Comparison of ENCODE assay signal across 10 mouse cellular contexts in genomic region chr10:117436308-117436874, GRCm38 (mm10). TPM values are rescaled to one million over a fixed set of nuclear protein-coding genes. Genes with fewer than 3 reads are reported as not detected.
DNase-seq lines count a peak whose midpoint lies in the region; ATAC-seq and TF ChIP-seq lines count a peak whose summit lies in the region.
"Had no signal": no experiment of that assay in that cellular context is flagged by ENCODE, and none has a peak within 500 bp of the region (broad histone marks: within the 10 kb centered on the region; RNA-seq: fewer than 3 reads in every experiment).

No protein-coding gene starts in this region.

- H3K4me2 ChIP-seq in heart, embryonic 13.5 days, result peak overlapping the region; percentile 23; the same call in 1 of the 2 replicates
- no peak overlapping the region; the same call in 1 of the 2 replicates for H3K4me2 ChIP-seq in lung, postnatal 0 days (replicated peaks; ENCODE audit: low read depth, low read length)
- H3K4me2 ChIP-seq in limb, embryonic 15.5 days, result peak overlapping the region; percentile 38

- no peak for DNase-seq in heart, postnatal 4 days
- DNase-seq in lung, postnatal 0 days (ENCODE audit: low spot score), result peak; percentile 4
- no peak for DNase-seq in lung, postnatal 36 days
- DNase-seq in MN1 (ENCODE audit: low spot score), result peak; percentile 62
- no peak for DNase-seq in cerebellum, adult 2 months
- DNase-seq in adrenal gland, postnatal 25 days, result no peak

- TF ChIP-seq POLR2A in cerebellum, adult 2 months (IDR thresholded peaks at IDR 0.05; ENCODE audit: borderline replicate concordance, insufficient read depth, low read length), result no peak

- no peak overlapping the region for H3K27ac ChIP-seq in heart, embryonic 13.5 days (replicated peaks)
- no peak overlapping the region for H3K27ac ChIP-seq in lung, postnatal 0 days (ENCODE audit: low read length)
- H3K27ac ChIP-seq in limb, embryonic 15.5 days, result no peak overlapping the region
- H3K27ac ChIP-seq in cerebellum, adult 2 months (ENCODE audit: insufficient read depth, low read length), result no peak overlapping the region
- H3K27ac ChIP-seq: neural tube, embryonic 15.5 days had no signal

- peaks cover 3% of the 10 kb centered on the region; the same call in 1 of the 2 replicates for H3K9me3 ChIP-seq in heart, embryonic 13.5 days
- H3K9me3 ChIP-seq in lung, postnatal 0 days (ENCODE audit: low read length), result no peaks in the 10 kb centered on the region
- no peaks in the 10 kb centered on the region for H3K9me3 ChIP-seq in limb, embryonic 15.5 days
- H3K9me3 ChIP-seq: hindbrain, embryonic 10.5 days; neural tube, embryonic 15.5 days had no signal

- H3K4me1 ChIP-seq in heart, embryonic 13.5 days, result peaks cover 19% of the 10 kb centered on the region
- no peaks in the 10 kb centered on the region for H3K4me1 ChIP-seq in lung, postnatal 0 days (ENCODE audit: insufficient read depth, low read depth, low read length)
- peaks cover 31% of the 10 kb centered on the region for H3K4me1 ChIP-seq in limb, embryonic 15.5 days
- peaks cover 2% of the 10 kb centered on the region; the same call in 1 of the 2 replicates for H3K4me1 ChIP-seq in cerebellum, adult 2 months (ENCODE audit: control insufficient read depth, insufficient read depth, low read length)

- no peak overlapping the region for H3K9ac ChIP-seq in heart, embryonic 13.5 days
- H3K9ac ChIP-seq in lung, postnatal 0 days (replicated peaks; ENCODE audit: low read depth), result no peak overlapping the region
- no peak overlapping the region for H3K9ac ChIP-seq in limb, embryonic 15.5 days

- TF ChIP-seq CTCF in lung, postnatal 0 days (IDR thresholded peaks at IDR 0.05), result no peak
- no peak for TF ChIP-seq CTCF in cerebellum, adult 2 months (IDR thresholded peaks at IDR 0.05; ENCODE audit: borderline replicate concordance, insufficient read depth, low read depth, low read length)

- ATAC-seq in heart, embryonic 13.5 days (ENCODE audit: extremely low read depth, insufficient number of reproducible peaks, low FRiP score, low TSS enrichment), result no peak
- no peak for ATAC-seq in lung, postnatal 0 days
- no peak for ATAC-seq in limb, embryonic 15.5 days (ENCODE audit: insufficient number of reproducible peaks, low FRiP score, low TSS enrichment, low read depth)

- no peak for TF ChIP-seq EP300 in lung, postnatal 0 days (IDR thresholded peaks at IDR 0.05)

- H3K4me3 ChIP-seq in heart, embryonic 13.5 days, result no peak overlapping the region
- no peak overlapping the region for H3K4me3 ChIP-seq in lung, postnatal 0 days (ENCODE audit: low read depth, low read length)
- no peak overlapping the region for H3K4me3 ChIP-seq in limb, embryonic 15.5 days
- H3K4me3 ChIP-seq in cerebellum, adult 2 months (replicated peaks; ENCODE audit: insufficient read depth, low read depth, low read length), result no peak overlapping the region

- 52% methylated on average over 7 of the region's 8 CpGs for WGBS in heart, embryonic 13.5 days
- WGBS in lung, postnatal 0 days, result 67% methylated on average over 8 of the region's 8 CpGs
- WGBS in limb, embryonic 15.5 days, result 58% methylated on average over 8 of the region's 8 CpGs
- 64% methylated on average over 8 of the region's 8 CpGs for WGBS in cerebellum, adult 2 months

- H3K27me3 ChIP-seq in heart, embryonic 13.5 days (replicated peaks), result peaks cover 18% of the 10 kb centered on the region
- no peaks in the 10 kb centered on the region for H3K27me3 ChIP-seq in lung, postnatal 0 days (replicated peaks; ENCODE audit: insufficient read depth, low read length)
- no peaks in the 10 kb centered on the region; the same call in 1 of the 2 replicates for H3K27me3 ChIP-seq in limb, embryonic 15.5 days
- H3K27me3 ChIP-seq in cerebellum, adult 2 months (ENCODE audit: control insufficient read depth, insufficient read depth, low read length), result no peaks in the 10 kb centered on the region

- H3K36me3 ChIP-seq in heart, embryonic 13.5 days, result no peaks in the 10 kb centered on the region
- H3K36me3 ChIP-seq in lung, postnatal 0 days (ENCODE audit: insufficient read depth, low read length), result no peaks in the 10 kb centered on the region
- H3K36me3 ChIP-seq in limb, embryonic 15.5 days, result no peaks in the 10 kb centered on the region
- H3K36me3 ChIP-seq: hindbrain, embryonic 10.5 days; neural tube, embryonic 15.5 days had no signal

RNA-seq across cellular contexts. Expression of gene Cpsf6, which starts 56.6 kb away (rescaled TPM):
- 76.7 and 91.9 TPM in 2 replicates for polyA plus RNA-seq in heart, embryonic 13.5 days (2015; fragmentation: Nextera tagmentation; extraction: Ambion mirVana)
- 10 to 100 TPM; 76.1 to 80.0 TPM for total RNA-seq in heart, postnatal 4 days (2021)
- polyA plus RNA-seq in lung, postnatal 0 days (2015; fragmentation: Nextera tagmentation; extraction: Ambion mirVana), result 61.0 and 67.6 TPM in 2 replicates
- 125 TPM in 2 replicates for polyA plus RNA-seq in limb, embryonic 15.5 days (2015; fragmentation: Nextera tagmentation; extraction: Ambion mirVana)
- polyA plus RNA-seq in cerebellum, adult 2 months (2012; rRNA removed), result 64.0 and 68.4 TPM in 2 replicates
- 86.5 and 98.2 TPM in 2 replicates for total RNA-seq in adrenal gland, postnatal 25 days (2021)

Comparison
In these comparisons a context has a peak if more than half of its experiments do, and no peak if none do; other contexts are left out.
1. DNase-seq: peak in lung, postnatal 0 days (single experiment) and MN1 (single experiment); none in heart, postnatal 4 days (single experiment), lung, postnatal 36 days (single experiment), cerebellum, adult 2 months (0 of 2) and adrenal gland, postnatal 25 days (single experiment).